Mouse (Mus musculus) thymus, postnatal 10 days (tissue): Measurements from ENCODE around the gene Vmn2r75.
"Not testable (repeated sequence)": the region's sequence is repeated elsewhere in the genome, so short reads cannot be mapped to it uniquely, and the experiment has no call there.

Experiments used
- DNase-seq, 2 experiments: peaks; one replicate each; pipeline ENCODE4 v3.0.0; 2021; ENCODE audit warnings: low spot score in 2 of 2

Vmn2r75 gene

GRCm38 (mm10) chr7:86171678-86172077, at the start of gene Vmn2r75:
TSS of gene Vmn2r75 (minus strand) at chr7:86171778.
- DNase-seq = not testable (repeated sequence)

- DNase-seq = no peak
Measured at GRCm38 (mm10) chr7:86211345-86211744, 39.8 kb upstream of the Vmn2r75 start.
